Mouse (Mus musculus): ENCODE measurements around the gene Hist1h3e.
"Not testable (repeated sequence)": the region's sequence is repeated elsewhere in the genome, so short reads cannot be mapped to it uniquely, and the experiment has no call there.

Gene Hist1h3e

GRCm38 (mm10) chr13:23583387-23584068, 21.4 kb upstream of the Hist1h3e start:
- DNase-seq (ENCODE audit: low spot score) = no peak

GRCm38 (mm10) chr13:23582219-23583056, 20.3 kb upstream of the Hist1h3e start:
- no peak for DNase-seq (ENCODE audit: low spot score)

DNA sequence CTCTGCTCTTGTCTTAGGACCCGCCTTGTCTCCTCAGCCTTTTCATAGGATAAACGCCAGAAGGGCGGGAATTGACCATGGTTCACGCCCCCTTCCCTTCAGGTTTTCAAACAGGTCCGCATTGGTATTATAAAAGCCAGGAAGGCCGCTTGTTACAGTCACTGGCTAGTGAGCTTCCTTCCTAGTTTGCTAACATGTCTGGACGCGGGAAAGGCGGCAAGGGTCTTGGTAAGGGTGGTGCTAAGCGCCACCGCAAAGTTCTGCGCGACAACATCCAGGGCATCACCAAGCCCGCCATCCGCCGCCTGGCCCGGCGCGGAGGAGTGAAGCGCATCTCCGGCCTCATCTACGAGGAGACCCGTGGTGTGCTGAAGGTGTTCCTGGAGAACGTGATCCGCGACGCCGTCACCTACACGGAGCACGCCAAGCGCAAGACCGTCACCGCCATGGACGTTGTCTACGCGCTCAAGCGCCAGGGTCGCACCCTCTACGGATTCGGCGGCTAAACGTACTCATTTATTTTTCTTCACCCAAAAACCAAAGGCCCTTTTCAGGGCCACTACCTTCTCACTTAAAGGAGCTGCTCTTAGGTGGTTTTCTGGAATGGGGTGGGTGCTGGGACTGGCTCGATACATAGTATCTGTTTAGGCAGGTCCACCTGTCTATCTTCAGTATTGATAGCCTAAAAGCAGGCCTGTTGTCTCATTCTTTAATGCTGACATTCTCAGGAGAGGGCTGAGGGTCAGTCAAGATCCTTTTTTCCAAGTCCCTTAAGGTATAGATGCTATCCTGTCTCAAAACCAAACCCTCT, 19.4 kb upstream of the Hist1h3e start, which contains the start of gene Hist1h4d:
Gene Hist1h4d (plus strand): TSS at position 191 of the 811 bp plus-strand sequence.
- DNase-seq (ENCODE audit: low spot score) = peak; percentile 99

DNA sequence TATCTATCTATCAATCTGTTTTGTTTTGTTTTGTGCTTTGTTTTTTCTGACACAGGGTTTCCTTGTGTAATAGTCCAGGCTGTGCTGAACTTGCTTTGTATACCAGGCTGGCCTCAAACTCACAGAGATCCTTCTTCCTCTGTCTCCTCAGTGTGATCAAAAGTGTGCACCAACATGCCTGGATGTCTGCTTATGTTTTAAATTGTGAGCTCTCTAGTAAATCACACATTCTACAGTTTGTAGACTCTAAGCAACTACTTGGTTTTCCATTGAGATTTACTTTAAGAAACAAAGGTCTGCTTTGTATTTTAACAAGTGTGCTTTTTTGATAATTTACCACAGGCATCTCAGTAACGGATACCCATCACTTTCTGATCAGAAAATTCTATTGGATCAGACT, 15.7 kb upstream of the Hist1h3e start:
- DNase-seq (ENCODE audit: low spot score) = no peak

- DNase-seq (ENCODE audit: low spot score) = no peak
Observed at GRCm38 (mm10) chr13:23576906-23577639, 14.9 kb upstream of the Hist1h3e start.

DNA sequence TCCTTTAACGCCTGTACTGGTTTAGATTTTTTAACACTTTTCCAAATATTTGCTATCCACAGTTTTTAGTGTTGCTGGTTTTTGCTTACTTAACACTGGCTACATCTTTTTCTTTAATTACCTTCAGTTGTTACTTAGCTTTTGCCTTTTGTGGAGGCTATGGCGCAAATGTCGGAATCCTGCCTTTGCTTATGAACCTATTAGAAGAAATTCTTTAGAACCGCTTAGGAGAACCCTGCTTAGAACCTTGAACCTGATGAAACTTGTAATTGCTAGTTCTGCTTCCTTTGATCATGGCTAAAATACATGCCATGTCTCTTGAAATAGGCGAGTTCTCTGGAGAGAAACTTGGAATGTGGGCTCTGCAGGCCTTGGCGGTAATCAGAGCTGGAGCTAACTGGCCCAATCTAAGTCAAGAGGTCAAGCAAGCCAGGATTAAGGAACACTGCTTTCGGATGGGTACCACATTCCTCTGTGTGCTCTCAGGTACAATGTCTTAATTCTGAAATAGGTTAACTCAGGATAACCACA, 14.2 kb upstream of the Hist1h3e start:
- no peak for DNase-seq (ENCODE audit: low spot score)

GRCm38 (mm10) chr13:23575864-23576313, 13.7 kb upstream of the Hist1h3e start:
- DNase-seq (ENCODE audit: low spot score) = not testable (repeated sequence)

GRCm38 (mm10) chr13:23575271-23575851, 13.2 kb upstream of the Hist1h3e start, which contains the start of gene Hist1h3d:
Gene Hist1h3d (plus strand): TSS chr13:23575763.
- DNase-seq (ENCODE audit: low spot score) = no peak

- DNase-seq (ENCODE audit: low spot score) = not testable (repeated sequence)
Observed at GRCm38 (mm10) chr13:23574546-23575170, 12.5 kb upstream of the Hist1h3e start.

GRCm38 (mm10) chr13:23573898-23574524, 11.8 kb upstream of the Hist1h3e start, which contains the start of the genes Hist1h2bf and Hist1h2ad:
Gene Hist1h2bf (minus strand): TSS chr13:23574196.
Gene Hist1h2ad (plus strand): TSS chr13:23574381.
- DNase-seq (ENCODE audit: low spot score) = peak; percentile 96

GRCm38 (mm10) chr13:23573034-23573897, 11.1 kb upstream of the Hist1h3e start:
- not testable (repeated sequence) for DNase-seq (ENCODE audit: low spot score)

GRCm38 (mm10) chr13:23572218-23573033, 10.3 kb upstream of the Hist1h3e start:
- DNase-seq (ENCODE audit: low spot score) = no peak

GRCm38 (mm10) chr13:23571504-23572217, 9.5 kb upstream of the Hist1h3e start:
- DNase-seq (ENCODE audit: low spot score) = not testable (repeated sequence)

GRCm38 (mm10) chr13:23571022-23571503, 8.9 kb upstream of the Hist1h3e start, which contains the start of the genes Hist1h2ae and Hist1h2bg:
Gene Hist1h2ae (minus strand): TSS chr13:23571220.
Gene Hist1h2bg (plus strand): TSS chr13:23571396.
- peak; percentile 88 for DNase-seq (ENCODE audit: low spot score)

DNA sequence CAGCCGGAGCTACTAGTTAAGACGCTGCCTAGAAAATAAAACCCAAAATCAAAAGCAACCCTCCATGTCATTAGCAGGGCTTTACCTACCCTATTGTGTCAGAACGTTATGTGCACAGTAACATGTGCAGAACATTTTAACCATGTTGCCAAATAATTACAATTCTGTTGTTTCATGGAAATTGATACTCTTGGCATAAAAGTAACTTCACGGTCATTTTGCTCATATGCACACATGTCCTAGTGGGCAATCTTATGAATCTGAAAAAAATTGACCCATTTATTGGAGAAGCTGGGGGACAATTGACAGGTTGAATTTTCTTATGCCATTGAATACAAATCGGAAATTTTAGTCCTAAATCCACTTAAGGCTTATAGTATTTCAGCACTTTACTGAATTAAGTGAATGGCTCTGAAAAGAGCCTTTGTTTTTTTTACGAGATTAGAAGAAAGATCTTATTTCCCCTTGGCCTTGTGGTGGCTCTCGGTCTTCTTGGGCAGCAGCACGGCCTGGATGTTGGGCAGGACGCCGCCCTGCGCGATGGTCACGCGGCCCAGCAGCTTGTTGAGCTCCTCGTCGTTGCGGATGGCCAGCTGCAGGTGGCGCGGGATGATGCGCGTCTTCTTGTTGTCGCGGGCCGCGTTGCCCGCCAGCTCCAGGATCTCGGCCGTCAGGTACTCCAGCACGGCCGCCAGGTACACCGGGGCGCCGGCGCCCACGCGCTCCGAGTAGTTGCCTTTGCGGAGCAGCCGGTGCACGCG, 8.3 kb upstream of the Hist1h3e start:
- DNase-seq (ENCODE audit: low spot score) = not testable (repeated sequence)

GRCm38 (mm10) chr13:23564482-23564881, 2.3 kb upstream of the Hist1h3e start:
- no peak for DNase-seq (ENCODE audit: low spot score)
